Mouse (Mus musculus) heart, adult 2 months (tissue): ENCODE measurements around the gene Wdr49.

Experiments used
- CTCF ChIP-seq: fragments of 200-600 bp; IDR thresholded peaks from 2 replicates; pipeline ENCODE4 v1.8.1; 2022; ENCODE audit warnings: antibody characterized with exemption, mild to moderate bottlenecking, moderate library complexity
- POLR2A ChIP-seq: fragments of 200-500 bp; IDR thresholded peaks from 2 replicates; pipeline ENCODE4 v1.6.1; 2011; ENCODE audit warnings: mild to moderate bottlenecking, low read depth, low read length, control low read depth; ENCODE audit not compliant: insufficient read depth

- TF ChIP-seq POLR2A (no peak), CTCF (no peak)
Observed at GRCm38 (mm10) chr3:75269978-75270377, 212.0 kb downstream of the Wdr49 start, which contains the start of gene Serpini2.
